Mouse (Mus musculus) liver, embryonic 14.5 days (tissue): Measurements from ENCODE around the gene Pvr. TPM values are rescaled to one million over a fixed set of nuclear protein-coding genes. Genes with fewer than 3 reads are reported as not detected.

Source experiments
- ATAC-seq: fragments of 200-750 bp; cut with Nextera tagmentation; 2 replicates; pipeline ENCODE4 v1.8.0; 2017; ENCODE audit warnings: moderate number of reproducible peaks, mild to moderate bottlenecking, moderate library complexity; ENCODE audit not compliant: insufficient read depth
- DNase-seq, 3 experiments: peaks; one replicate each; pipeline ENCODE4 v3.0.0-alpha.2; 2012 to 2013; ENCODE audit warnings: low read depth in 3 of 3, low spot score in 3 of 3
- H3K27ac ChIP-seq: fragments of 300-500 bp; sonication (generic); 2 replicates; pipeline ENCODE4 v1.5.1; 2014; ENCODE audit warnings: moderate library complexity, mild to moderate bottlenecking, control low read depth, inconsistent platforms
- H3K27me3 ChIP-seq: fragments of 300-500 bp; sonication (generic); 2 replicates; pipeline ENCODE4 v1.6.1; 2014; ENCODE audit warnings: mild to moderate bottlenecking, low read length, moderate library complexity; ENCODE audit not compliant: control insufficient read depth, insufficient read depth
- H3K36me3 ChIP-seq: fragments of 300-500 bp; sonication (generic); replicated peaks from 2 replicates; pipeline ENCODE4 v1.6.1; 2014; ENCODE audit warnings: low read depth; ENCODE audit not compliant: control insufficient read depth, insufficient read depth
- H3K4me1 ChIP-seq, 2 experiments: fragments of 200-500 bp in 1 of 2; fragments of 300-500 bp in 1 of 2; sonication (generic) in 1 of 2; replicated peaks; 2 replicates each; pipeline ENCODE4 v1.6.1; 2012 to 2014; ENCODE audit warnings: antibody characterized with exemption in 1 of 2, inconsistent platforms in 1 of 2, low read length in 1 of 2; ENCODE audit not compliant: control insufficient read depth in 2 of 2, insufficient read depth in 2 of 2
- H3K4me2 ChIP-seq: fragments of 300-500 bp; sonication (generic); 2 replicates; pipeline ENCODE4 v1.6.1; 2014; ENCODE audit warnings: low read depth, mild to moderate bottlenecking, control low read depth, moderate library complexity
- H3K4me3 ChIP-seq, 2 experiments: fragments of 200-500 bp in 1 of 2; fragments of 300-500 bp in 1 of 2; sonication (generic) in 1 of 2; 2 replicates each; pipeline ENCODE4 v1.5.1; 2012 to 2014; ENCODE audit warnings: low read depth in 2 of 2, low read length in 2 of 2, mild to moderate bottlenecking in 2 of 2, control low read depth in 1 of 2, inconsistent platforms in 1 of 2, moderate library complexity in 1 of 2; ENCODE audit not compliant: insufficient read depth in 1 of 2
- H3K9ac ChIP-seq: fragments of 300-500 bp; sonication (generic); replicated peaks from 2 replicates; pipeline ENCODE4 v1.6.1; 2014; ENCODE audit warnings: mild to moderate bottlenecking, control low read depth, moderate library complexity
- H3K9me3 ChIP-seq: fragments of 300-500 bp; sonication (generic); 2 replicates; pipeline ENCODE4 v1.6.1; 2016; ENCODE audit warnings: low read length, mixed read lengths; ENCODE audit not compliant: control insufficient read depth
- CTCF ChIP-seq: IDR thresholded peaks from 2 replicates; pipeline ENCODE4 v1.5.1; 2016; ENCODE audit warnings: antibody characterized with exemption, low read depth, control low read depth
- EP300 ChIP-seq: IDR thresholded peaks from 2 replicates; pipeline ENCODE4 v1.6.1; 2016; ENCODE audit warnings: antibody characterized with exemption, low read depth
- WGBS: fragments of 180-500 bp; shearing (Covaris S2); extraction: QIAGEN DNeasy Blood & Tissue Kit; methylation state at CpG from one replicate; pipeline ENCODE4 v1.1.7; 2014; ENCODE audit not compliant: insufficient replicate concordance; 5-methylcytosine and 5-hydroxymethylcytosine counted together
- polyA plus RNA-seq, 2 experiments: library from polyadenylated mRNA; depleted of rRNA in 1 of 2; stranded (reverse) in 1 of 2; unstranded in 1 of 2; fragments of >200 nt; fragmentation: Nextera tagmentation in 1 of 2; extraction: Ambion mirVana in 1 of 2; gene quantifications; 2 replicates each; pipeline versions ENCODE4 v1.2.1 to v1.2.3; 2012 to 2014

Pvr gene
- polyA plus RNA-seq, 2 experiments, result 1.8 to 2.6 TPM

DNA sequence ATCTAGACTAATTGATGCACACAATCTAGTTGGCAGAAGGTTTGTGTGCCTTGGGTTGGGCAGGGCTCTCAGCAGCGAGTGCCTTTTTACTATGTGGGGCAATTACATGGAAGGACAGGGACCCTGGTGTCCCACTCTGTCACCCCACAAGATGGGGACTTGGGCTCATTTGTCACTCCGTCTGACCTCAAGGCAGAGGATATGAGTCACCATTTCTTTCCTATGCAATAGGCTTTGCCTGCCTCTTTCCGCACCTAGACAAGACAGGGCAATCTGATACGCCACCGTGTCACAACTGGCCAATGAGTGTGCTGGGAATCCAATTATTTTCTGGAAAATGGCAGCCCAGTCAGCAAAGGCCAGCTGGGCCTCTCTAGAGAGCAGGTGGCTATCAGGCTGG lies 65.3 kb downstream of the Pvr start:
- no peak overlapping the region for H3K4me3 ChIP-seq
- whole genome bisulfite sequencing, result 55% methylated on average over 5 of the region's 5 CpGs
- no peaks in the 10 kb centered on the region for H3K4me1 ChIP-seq
- peaks cover 6% of the 10 kb centered on the region; the same call in 1 of the 2 replicates for H3K27me3 ChIP-seq
- TF ChIP-seq CTCF (no peak), EP300 (no peak)
- H3K4me2 ChIP-seq, result no peak overlapping the region
- ATAC-seq (no peak), DNase-seq (no peak)
- H3K9ac ChIP-seq, result no peak overlapping the region
- no peaks in the 10 kb centered on the region for H3K9me3 ChIP-seq
- H3K27ac ChIP-seq, result no peak overlapping the region
- no peaks in the 10 kb centered on the region for H3K36me3 ChIP-seq

Other genes with a start within 250 kb of the Pvr start
- gene Apoc2, start 243.2 kb downstream of the Pvr start, polyA plus RNA-seq (2012; rRNA removed), result 494 and 507 TPM in 2 replicates
- 990 and 1,023 TPM in 2 replicates for gene Apoc2, start 243.2 kb downstream of the Pvr start, polyA plus RNA-seq (2014; fragmentation: Nextera tagmentation; extraction: Ambion mirVana)
- gene Gm44805, start 239.7 kb downstream of the Pvr start, polyA plus RNA-seq (2012; rRNA removed), result 3.3 and 5.1 TPM in 2 replicates
- 29.0 and 48.5 TPM in 2 replicates for gene Gm44805, start 239.7 kb downstream of the Pvr start, polyA plus RNA-seq (2014; fragmentation: Nextera tagmentation; extraction: Ambion mirVana)
- gene Apoc4, start 239.7 kb downstream of the Pvr start, polyA plus RNA-seq (2012; rRNA removed), result 90.9 and 154 TPM in 2 replicates
- 181 and 200 TPM in 2 replicates for gene Apoc4, start 239.7 kb downstream of the Pvr start, polyA plus RNA-seq (2014; fragmentation: Nextera tagmentation; extraction: Ambion mirVana)
- 203 and 204 TPM in 2 replicates for gene Apoc1, start 228.5 kb downstream of the Pvr start, polyA plus RNA-seq (2012; rRNA removed)
- gene Apoc1, start 228.5 kb downstream of the Pvr start, polyA plus RNA-seq (2014; fragmentation: Nextera tagmentation; extraction: Ambion mirVana), result 390 TPM in 2 replicates
- 1,802 and 2,400 TPM in 2 replicates for gene Apoe, start 222.0 kb downstream of the Pvr start, polyA plus RNA-seq (2012; rRNA removed)
- gene Apoe, start 222.0 kb downstream of the Pvr start, polyA plus RNA-seq (2014; fragmentation: Nextera tagmentation; extraction: Ambion mirVana), result 1,630 and 1,854 TPM in 2 replicates
- 53.7 and 57.3 TPM in 2 replicates for gene Tomm40, start 205.7 kb downstream of the Pvr start, polyA plus RNA-seq (2012; rRNA removed)
- gene Tomm40, start 205.7 kb downstream of the Pvr start, polyA plus RNA-seq (2014; fragmentation: Nextera tagmentation; extraction: Ambion mirVana), result 58.2 and 75.8 TPM in 2 replicates
- 7.8 and 8.9 TPM in 2 replicates for gene Nectin2, start 170.7 kb downstream of the Pvr start, polyA plus RNA-seq (2012; rRNA removed)
- gene Nectin2, start 170.7 kb downstream of the Pvr start, polyA plus RNA-seq (2014; fragmentation: Nextera tagmentation; extraction: Ambion mirVana), result 10.2 and 10.3 TPM in 2 replicates
- gene Bcam, start 150.1 kb downstream of the Pvr start, polyA plus RNA-seq (2012; rRNA removed), result 6.3 and 7.6 TPM in 2 replicates
- gene Bcam, start 150.1 kb downstream of the Pvr start, polyA plus RNA-seq (2014; fragmentation: Nextera tagmentation; extraction: Ambion mirVana), result 4.9 and 6.6 TPM in 2 replicates
- 0.95 and 1.2 TPM in 2 replicates for gene Cblc, start 124.4 kb downstream of the Pvr start, polyA plus RNA-seq (2012; rRNA removed)
- gene Cblc, start 124.4 kb downstream of the Pvr start, polyA plus RNA-seq (2014; fragmentation: Nextera tagmentation; extraction: Ambion mirVana), result 1.1 and 1.3 TPM in 2 replicates
- gene Bcl3, start 98.4 kb downstream of the Pvr start, polyA plus RNA-seq (2012; rRNA removed), result 2.7 and 3.1 TPM in 2 replicates
- gene Bcl3, start 98.4 kb downstream of the Pvr start, polyA plus RNA-seq (2014; fragmentation: Nextera tagmentation; extraction: Ambion mirVana), result 3.5 and 3.8 TPM in 2 replicates
- gene Gm19345, start 69.2 kb downstream of the Pvr start, polyA plus RNA-seq (2012; rRNA removed), result not detected in 2 replicates
- gene Gm19345, start 69.2 kb downstream of the Pvr start, polyA plus RNA-seq (2014; fragmentation: Nextera tagmentation; extraction: Ambion mirVana), result not detected in 2 replicates
- 0.04 TPM in 1 of 2 replicates, not detected in the other for gene Ceacam16, start 59.9 kb downstream of the Pvr start, polyA plus RNA-seq (2012; rRNA removed)
- 0.08 TPM in 1 of 2 replicates, not detected in the other for gene Ceacam16, start 59.9 kb downstream of the Pvr start, polyA plus RNA-seq (2014; fragmentation: Nextera tagmentation; extraction: Ambion mirVana)
- 0.01 TPM in 1 of 2 replicates, not detected in the other for gene Ceacam19, start 33.2 kb downstream of the Pvr start, polyA plus RNA-seq (2012; rRNA removed)
- not detected in 2 replicates for gene Ceacam19, start 33.2 kb downstream of the Pvr start, polyA plus RNA-seq (2014; fragmentation: Nextera tagmentation; extraction: Ambion mirVana)
- 0.15 and 0.24 TPM in 2 replicates for gene Igsf23, start 29.6 kb upstream of the Pvr start, polyA plus RNA-seq (2012; rRNA removed)
- 0.11 TPM in 1 of 2 replicates, not detected in the other for gene Igsf23, start 29.6 kb upstream of the Pvr start, polyA plus RNA-seq (2014; fragmentation: Nextera tagmentation; extraction: Ambion mirVana)
- gene Ceacam20, start 44.3 kb upstream of the Pvr start, polyA plus RNA-seq (2012; rRNA removed), result not detected in 2 replicates
- gene Ceacam20, start 44.3 kb upstream of the Pvr start, polyA plus RNA-seq (2014; fragmentation: Nextera tagmentation; extraction: Ambion mirVana), result not detected in 2 replicates
- not detected in 2 replicates for gene Nlrp9b, start 70.3 kb upstream of the Pvr start, polyA plus RNA-seq (2012; rRNA removed)
- gene Nlrp9b, start 70.3 kb upstream of the Pvr start, polyA plus RNA-seq (2014; fragmentation: Nextera tagmentation; extraction: Ambion mirVana), result not detected in 2 replicates
- gene Vmn1r91, start 178.5 kb upstream of the Pvr start, polyA plus RNA-seq (2012; rRNA removed), result not detected in 2 replicates
- not detected in 2 replicates for gene Vmn1r91, start 178.5 kb upstream of the Pvr start, polyA plus RNA-seq (2014; fragmentation: Nextera tagmentation; extraction: Ambion mirVana)
- gene Gm16442, start 201.4 kb upstream of the Pvr start, polyA plus RNA-seq (2012; rRNA removed), result not detected in 2 replicates
- not detected in 2 replicates for gene Gm16442, start 201.4 kb upstream of the Pvr start, polyA plus RNA-seq (2014; fragmentation: Nextera tagmentation; extraction: Ambion mirVana)
- gene Vmn1r93, start 217.9 kb upstream of the Pvr start, polyA plus RNA-seq (2012; rRNA removed), result not detected in 2 replicates
- gene Vmn1r93, start 217.9 kb upstream of the Pvr start, polyA plus RNA-seq (2014; fragmentation: Nextera tagmentation; extraction: Ambion mirVana), result not detected in 2 replicates
- not detected in 2 replicates for gene Vmn1r94, start 247.2 kb upstream of the Pvr start, polyA plus RNA-seq (2012; rRNA removed)
- gene Vmn1r94, start 247.2 kb upstream of the Pvr start, polyA plus RNA-seq (2014; fragmentation: Nextera tagmentation; extraction: Ambion mirVana), result not detected in 2 replicates